Mouse (Mus musculus): ENCODE measurements around the gene Lgals2.

DNA sequence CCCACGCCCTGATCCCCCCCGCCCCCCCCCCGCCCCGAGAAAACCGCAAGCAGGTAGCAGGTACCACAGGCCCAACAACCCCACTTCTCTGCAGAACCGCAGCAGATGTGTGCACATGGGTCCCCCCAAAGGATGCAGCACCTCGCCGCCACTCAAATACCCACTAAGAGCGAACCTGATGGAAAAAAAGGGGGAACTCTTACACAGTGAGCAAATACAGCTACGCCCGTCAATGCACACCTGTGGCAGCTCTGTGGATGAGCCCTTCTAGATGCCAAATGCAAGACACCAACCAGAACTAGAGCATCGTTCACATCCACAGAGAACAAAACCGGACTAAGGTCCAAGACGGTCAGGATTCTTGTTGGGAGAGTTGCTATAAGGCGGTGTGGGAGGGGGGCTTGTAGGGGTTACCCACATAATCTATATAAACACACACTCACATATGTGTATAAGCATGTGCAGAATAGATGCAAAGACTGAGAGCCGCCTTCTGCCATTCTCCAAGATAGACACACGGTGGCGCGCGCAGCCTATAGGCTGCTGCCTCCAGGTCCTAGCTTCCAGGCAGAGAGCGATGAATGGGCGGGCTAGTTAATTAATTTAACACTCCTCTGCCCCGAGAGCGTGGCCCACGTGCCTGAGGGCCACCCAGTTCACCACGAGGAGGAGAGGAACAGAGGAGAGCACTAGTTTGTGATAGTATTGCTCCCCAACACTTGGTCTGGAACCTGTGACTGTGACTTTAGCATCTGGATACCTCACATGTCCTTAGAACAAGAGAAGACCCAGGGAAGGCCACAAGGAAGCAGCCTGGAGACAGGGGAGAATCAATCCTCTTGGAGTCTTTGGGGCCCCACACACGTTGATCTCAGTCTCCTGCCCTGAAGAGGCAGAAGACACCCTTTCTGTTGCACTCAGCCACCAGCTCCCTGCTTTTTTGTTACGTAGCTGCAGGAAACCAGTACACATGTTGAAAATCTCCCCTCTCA is 28.8 kb downstream of the Lgals2 start:
- peak; percentile 56 for TF ChIP-seq CTCF (conservative IDR thresholded peaks at IDR 0.05; ENCODE audit: low read length)
- no peak for TF ChIP-seq POU5F1 (IDR thresholded peaks at IDR 0.05; ENCODE audit: borderline replicate concordance, low read length)
- TF ChIP-seq NANOG (IDR thresholded peaks at IDR 0.05; ENCODE audit: borderline replicate concordance, low read length): no peak
